Mouse (Mus musculus): ENCODE measurements around the gene Rnf187. TPM values are rescaled to one million over a fixed set of nuclear protein-coding genes. Genes with fewer than 3 reads are reported as not detected.

Rnf187 gene
- total and polyA plus RNA-seq, 3 experiments: 185 to 195 (median 188) TPM

- in situ Hi-C loops (cut with MboI; ENCODE audit: low pct_ligation_motif_present, low pct_unique_long_range_greater_than_20kb, low sequenced_read_pairs) (loop anchor here (5.0 kb wide), 1 partner anchor 37 kb away; no protein-coding TSS in a partner anchor), dilution Hi-C loops (cut with MboI; ENCODE audit: extremely low pct_ligation_motif_present, extremely low pct_unique_long_range_greater_than_20kb, low sequenced_read_pairs) (no loop called here)
- Histone ChIP-seq H3K9me3 (replicated peaks; ENCODE audit: low read length) (peaks cover 7% of the 10 kb centered on the region), H3K36me3 (replicated peaks in 1 of 2; ENCODE audit: control insufficient read depth in 1 of 2, insufficient read depth in 1 of 2, low read length in 1 of 2) (peaks cover 2 to 20% of the 10 kb centered on the region in 2 experiments), H3K79me2 (replicated peaks; ENCODE audit: control insufficient read depth, extremely low read depth, insufficient read depth, poor library complexity, severe bottlenecking) (peaks cover 2% of the 10 kb centered on the region; the same call in 1 of the 2 replicates), H3K4me2 (ENCODE audit: insufficient read depth, low read depth, poor library complexity, severe bottlenecking) (peak overlapping the region; percentile 95), H3K4me3 (replicated peaks in 1 of 3; ENCODE audit: low read depth in 2 of 3, low read length in 2 of 3, poor library complexity in 1 of 3) (peak overlapping the region in 1 of 3 experiments; percentile 47), H3K4me1 (ENCODE audit: control insufficient read depth in 1 of 2, insufficient read depth in 2 of 2) (peaks cover 13 to 41% of the 10 kb centered on the region in 2 experiments), H3K27me3 (replicated peaks) (no peaks in the 10 kb centered on the region), H3K27ac (ENCODE audit: insufficient read depth, low read depth) (no peak overlapping the region), H3K9ac (ENCODE audit: insufficient read depth, low read depth) (peak overlapping the region; percentile 24)
- TF ChIP-seq ETS1 (conservative IDR thresholded peaks at IDR 0.05; ENCODE audit: low read depth, low read length) (peak; percentile 82), SMC3 (IDR thresholded peaks at IDR 0.05; ENCODE audit: low read depth, low read length) (no peak), BHLHE40 (IDR thresholded peaks at IDR 0.05; ENCODE audit: low read depth, low read length) (peak; percentile 79), NELFE (IDR thresholded peaks at IDR 0.05; ENCODE audit: low read depth, low read length) (no peak), ZKSCAN1 (IDR thresholded peaks at IDR 0.05; ENCODE audit: borderline replicate concordance, low read depth, low read length) (no peak), TBP (conservative IDR thresholded peaks at IDR 0.05; ENCODE audit: low read depth, low read length) (no peak), PAX5 (IDR thresholded peaks at IDR 0.05; ENCODE audit: low read length) (no peak), TCF12 (IDR thresholded peaks at IDR 0.05; ENCODE audit: low read depth, low read length) (peak; percentile 28; the same call in 1 of the 2 replicates), UBTF (IDR thresholded peaks at IDR 0.05; ENCODE audit: low read depth, low read length) (no peak), KAT2A (IDR thresholded peaks at IDR 0.05; ENCODE audit: insufficient replicate concordance, low read length) (no peak), JUN (IDR thresholded peaks at IDR 0.05; ENCODE audit: insufficient read depth, low read depth, low read length) (peak; percentile 52; the same call in 1 of the 2 replicates), MAFK (IDR thresholded peaks at IDR 0.05; ENCODE audit: insufficient replicate concordance, low read length) (peak; percentile 51; the same call in 1 of the 2 replicates), USF1 (IDR thresholded peaks at IDR 0.05; ENCODE audit: low read depth, low read length) (no peak), E2F4 (IDR thresholded peaks at IDR 0.05; ENCODE audit: insufficient replicate concordance, low read depth, low read length) (no peak), MAX (IDR thresholded peaks at IDR 0.05; ENCODE audit: low read length) (peak; percentile 63; the same call in 1 of the 2 replicates), IRF4 (IDR thresholded peaks at IDR 0.05; ENCODE audit: low read depth, low read length) (peak; percentile 96), MEF2A (IDR thresholded peaks at IDR 0.05; ENCODE audit: borderline replicate concordance, low read depth, low read length) (peak; percentile 69; the same call in 1 of the 2 replicates), POLR2A (IDR thresholded peaks at IDR 0.05; ENCODE audit: low read depth, low read length) (no peak), NRF1 (IDR thresholded peaks at IDR 0.05; ENCODE audit: low read depth, low read length) (no peak), EP300 (IDR thresholded peaks at IDR 0.05; ENCODE audit: low read length) (peak; percentile 98), CHD1 (IDR thresholded peaks at IDR 0.05; ENCODE audit: low read depth, low read length) (peak; percentile 28; the same call in 1 of the 2 replicates), CTCF (conservative IDR thresholded peaks at IDR 0.05 in 1 of 2, IDR thresholded peaks at IDR 0.05 in 1 of 2; ENCODE audit: low read depth in 2 of 2, low read length in 2 of 2) (no peak), USF2 (conservative IDR thresholded peaks at IDR 0.05; ENCODE audit: low read depth, low read length) (no peak), HCFC1 (IDR thresholded peaks at IDR 0.05; ENCODE audit: low read depth, low read length) (peak; percentile 25; the same call in 1 of the 2 replicates), RAD21 (IDR thresholded peaks at IDR 0.05; ENCODE audit: low read depth, low read length) (no peak), POLR2AphosphoS2 (IDR thresholded peaks at IDR 0.05; ENCODE audit: low read depth, low read length) (no peak), CHD2 (IDR thresholded peaks at IDR 0.05; ENCODE audit: low read length) (peak; percentile 58), SIN3A (IDR thresholded peaks at IDR 0.05; ENCODE audit: low read length) (peak; percentile 83; the same call in 1 of the 2 replicates), MYC (IDR thresholded peaks at IDR 0.05; ENCODE audit: low read depth, low read length) (peak; percentile 48; the same call in 1 of the 2 replicates), MXI1 (IDR thresholded peaks at IDR 0.05; ENCODE audit: low read depth, low read length) (no peak), MAZ (IDR thresholded peaks at IDR 0.05; ENCODE audit: low read depth, low read length) (no peak), ELF1 (IDR thresholded peaks at IDR 0.05; ENCODE audit: low read depth, low read length) (no peak), ZC3H11A (IDR thresholded peaks at IDR 0.05; ENCODE audit: low read depth, low read length) (no peak), JUND (conservative IDR thresholded peaks at IDR 0.05; ENCODE audit: low read depth, low read length) (peak; percentile 64), RCOR1 (conservative IDR thresholded peaks at IDR 0.05; ENCODE audit: low read depth, low read length) (peak; percentile 84), ZMIZ1 (IDR thresholded peaks at IDR 0.05; ENCODE audit: low read depth, low read length) (no peak), GABPA (IDR thresholded peaks at IDR 0.05; ENCODE audit: insufficient replicate concordance, low read depth, low read length) (no peak), ZNF384 (IDR thresholded peaks at IDR 0.05; ENCODE audit: low read depth, low read length) (peak; percentile 26)
- peak; percentile 62 for DNase-seq (ENCODE audit: extremely low read depth)
These were observed 20.6 kb upstream of the Rnf187 start for GRCm38 (mm10) chr11:58959186-58959825.
